Mouse (Mus musculus) limb, embryonic 10.5 days (tissue): Measurements from ENCODE around the gene Rhbdd1. TPM values are rescaled to one million over a fixed set of nuclear protein-coding genes. Genes with fewer than 3 reads are reported as not detected.

Experiments used
- DNase-seq: peaks from one replicate; pipeline ENCODE4 v3.0.0-alpha.2; 2017; ENCODE audit warnings: low spot score
- H3K27ac ChIP-seq: fragments of 300-500 bp; sonication (generic); 2 replicates; pipeline ENCODE4 v1.5.1; 2016; ENCODE audit warnings: mild to moderate bottlenecking
- H3K27me3 ChIP-seq: fragments of 300-500 bp; sonication (generic); 2 replicates; pipeline ENCODE4 v1.6.1; 2016; ENCODE audit warnings: low read depth, mild to moderate bottlenecking; ENCODE audit not compliant: poor library complexity, severe bottlenecking
- H3K36me3 ChIP-seq: fragments of 300-500 bp; sonication (generic); 2 replicates; pipeline ENCODE4 v1.6.1; 2016; ENCODE audit warnings: mild to moderate bottlenecking, moderate library complexity
- H3K4me1 ChIP-seq: fragments of 300-500 bp; sonication (generic); 2 replicates; pipeline ENCODE4 v1.6.1; 2016
- H3K4me3 ChIP-seq: fragments of 300-500 bp; sonication (generic); 2 replicates; pipeline ENCODE4 v1.5.1; 2016; ENCODE audit warnings: mild to moderate bottlenecking, moderate library complexity
- H3K9me3 ChIP-seq: fragments of 300-500 bp; sonication (generic); replicated peaks from 2 replicates; pipeline ENCODE4 v1.6.1; 2016; ENCODE audit warnings: mild to moderate bottlenecking
- WGBS: fragments of 180-500 bp; shearing (Covaris S2); methylation state at CpG from one replicate; pipeline ENCODE4 v1.1.7; 2016; 5-methylcytosine and 5-hydroxymethylcytosine counted together
- polyA plus RNA-seq: library from polyadenylated mRNA; unstranded; fragments of >200 nt; fragmentation: Nextera tagmentation; extraction: Ambion mirVana; gene quantifications from 2 replicates; pipeline ENCODE4 v1.2.1, GENCODE M21; 2016

Rhbdd1 gene
- polyA plus RNA-seq, 1 experiment from 2014 or later = 9.1 TPM

DNA sequence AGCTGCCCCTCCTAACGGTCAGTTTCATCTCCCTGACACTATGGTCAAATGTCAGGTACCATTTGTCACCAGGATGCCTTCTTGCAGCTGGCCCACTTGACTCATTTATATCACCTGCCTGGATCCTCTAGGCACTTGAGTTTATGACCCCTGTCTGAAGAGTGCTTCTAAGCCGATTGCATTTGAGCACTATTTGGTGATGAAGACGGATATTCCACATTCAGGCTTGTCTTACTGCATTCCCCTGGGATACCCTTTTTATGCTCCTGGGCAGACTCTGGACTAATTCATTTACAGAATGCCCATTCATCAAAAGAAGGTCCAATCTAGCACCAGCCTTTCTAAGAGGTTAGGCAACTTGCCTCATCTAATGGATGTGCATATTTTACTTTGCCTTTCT is 11.8 kb upstream of the Rhbdd1 start:
- WGBS = 25% methylated on average over 3 of the region's 3 CpGs

DNA sequence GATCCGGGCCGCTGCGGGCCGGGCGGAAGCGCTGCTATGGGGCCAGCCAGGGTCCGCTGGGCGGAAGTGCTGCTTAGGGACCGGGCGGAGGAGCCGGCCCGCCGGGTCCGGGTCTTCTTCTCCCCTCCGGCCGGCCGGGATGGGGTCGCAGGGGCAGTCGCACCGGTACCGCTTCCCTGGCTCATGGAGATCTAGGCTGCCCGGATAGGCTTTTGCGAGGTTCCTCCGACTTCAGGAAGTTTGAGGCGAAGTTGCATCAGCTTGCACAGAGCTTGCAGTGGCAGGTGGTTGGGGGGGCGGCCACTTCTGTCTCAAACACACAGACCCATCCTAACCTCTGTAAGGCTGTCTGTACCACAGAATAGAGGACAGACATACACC is 484 bp downstream of the Rhbdd1 start:
- 0% methylated on average over 26 of the region's 26 CpGs for WGBS
- no peaks in the 10 kb centered on the region for H3K9me3 ChIP-seq
- H3K4me1 ChIP-seq = peaks cover 15% of the 10 kb centered on the region
- no peaks in the 10 kb centered on the region for H3K36me3 ChIP-seq
- DNase-seq = no peak
- peak overlapping the region; percentile 91 for H3K4me3 ChIP-seq
- H3K27ac ChIP-seq = peak overlapping the region; percentile 96
- no peaks in the 10 kb centered on the region for H3K27me3 ChIP-seq

More for the DNA sequence above, 11.8 kb upstream of the Rhbdd1 start:
- DNase-seq = no peak
- no peaks in the 10 kb centered on the region for H3K36me3 ChIP-seq
- H3K4me3 ChIP-seq = no peak overlapping the region
- no peak overlapping the region for H3K27ac ChIP-seq
- no peaks in the 10 kb centered on the region for H3K27me3 ChIP-seq
- peaks cover 15% of the 10 kb centered on the region for H3K4me1 ChIP-seq
- no peaks in the 10 kb centered on the region for H3K9me3 ChIP-seq

DNA sequence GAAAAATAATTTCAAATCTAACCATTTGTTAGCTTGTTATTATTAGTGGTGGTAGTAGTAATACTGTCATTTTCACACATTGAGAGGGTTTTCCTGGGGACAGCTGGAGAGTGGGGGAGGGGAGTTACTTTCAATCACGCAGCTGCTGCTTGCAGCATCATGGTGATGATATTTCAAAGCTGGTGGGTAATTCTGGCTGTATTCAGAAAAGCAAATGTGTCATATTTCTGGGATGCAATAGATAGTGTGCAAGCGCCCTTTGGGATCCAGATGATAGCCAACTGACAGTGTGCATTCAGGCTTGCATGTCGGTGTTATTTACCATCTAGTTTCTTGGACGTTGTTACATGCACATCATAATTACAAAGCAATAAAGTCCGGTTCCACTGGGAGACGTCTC is 4.2 kb downstream of the Rhbdd1 start:
- Histone ChIP-seq H3K9me3 (no peaks in the 10 kb centered on the region), H3K4me3 (no peak overlapping the region), H3K27me3 (no peaks in the 10 kb centered on the region), H3K27ac (no peak overlapping the region), H3K36me3 (no peaks in the 10 kb centered on the region), H3K4me1 (peaks cover 28% of the 10 kb centered on the region)
- 87% methylated on average over 6 of the region's 6 CpGs for WGBS
- DNase-seq = no peak

DNA sequence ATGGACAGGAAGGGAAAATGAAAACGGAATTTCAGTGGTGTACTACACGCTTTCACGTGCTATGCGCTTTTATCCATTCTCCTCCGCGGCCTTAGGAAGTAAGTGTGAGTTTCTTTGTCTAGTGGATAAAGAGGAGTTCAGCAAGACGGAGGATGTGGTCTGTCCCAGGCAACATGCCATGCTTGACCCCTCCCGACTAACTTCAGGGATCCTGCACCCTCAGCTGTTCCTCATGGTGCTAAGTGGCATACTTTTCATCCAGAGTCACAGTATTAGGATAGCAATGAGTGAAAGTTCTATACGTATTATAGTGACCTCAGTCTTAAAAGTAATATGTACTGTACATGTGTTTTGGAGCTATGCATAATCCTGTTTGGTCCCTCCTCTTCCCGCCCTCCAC is 4.6 kb downstream of the Rhbdd1 start:
- 90% methylated on average over 10 of the region's 10 CpGs for WGBS
- no peak overlapping the region for H3K4me3 ChIP-seq
- H3K36me3 ChIP-seq = no peaks in the 10 kb centered on the region
- no peaks in the 10 kb centered on the region for H3K27me3 ChIP-seq
- H3K9me3 ChIP-seq = no peaks in the 10 kb centered on the region
- no peak overlapping the region for H3K27ac ChIP-seq
- no peak for DNase-seq
- H3K4me1 ChIP-seq = peaks cover 27% of the 10 kb centered on the region

DNA sequence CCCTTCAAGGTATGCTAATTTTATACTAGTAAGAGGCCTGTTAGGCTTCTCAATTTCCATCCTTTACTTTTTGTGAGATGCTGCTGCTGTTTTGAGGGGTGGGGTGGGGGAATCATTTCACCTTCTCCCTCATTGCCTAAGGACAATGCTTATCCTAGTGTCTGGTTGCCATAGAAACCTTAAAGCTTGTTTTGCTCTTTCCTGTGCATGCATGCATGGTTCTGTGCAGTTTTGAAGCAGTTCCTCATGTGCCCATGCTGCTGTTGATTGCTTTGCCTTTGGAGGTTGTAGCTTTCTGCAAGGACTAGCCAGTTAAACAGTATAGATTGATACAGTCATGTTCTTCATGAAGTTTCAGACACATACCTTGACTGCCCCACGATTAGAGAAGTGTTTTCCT is 5.2 kb downstream of the Rhbdd1 start:
- no peak overlapping the region for H3K4me3 ChIP-seq
- H3K27me3 ChIP-seq = no peaks in the 10 kb centered on the region
- H3K36me3 ChIP-seq = no peaks in the 10 kb centered on the region
- WGBS = 88% methylated on average over 1 of the region's 1 CpGs
- DNase-seq = no peak
- H3K4me1 ChIP-seq = peaks cover 22% of the 10 kb centered on the region
- no peaks in the 10 kb centered on the region for H3K9me3 ChIP-seq
- H3K27ac ChIP-seq = no peak overlapping the region

DNA sequence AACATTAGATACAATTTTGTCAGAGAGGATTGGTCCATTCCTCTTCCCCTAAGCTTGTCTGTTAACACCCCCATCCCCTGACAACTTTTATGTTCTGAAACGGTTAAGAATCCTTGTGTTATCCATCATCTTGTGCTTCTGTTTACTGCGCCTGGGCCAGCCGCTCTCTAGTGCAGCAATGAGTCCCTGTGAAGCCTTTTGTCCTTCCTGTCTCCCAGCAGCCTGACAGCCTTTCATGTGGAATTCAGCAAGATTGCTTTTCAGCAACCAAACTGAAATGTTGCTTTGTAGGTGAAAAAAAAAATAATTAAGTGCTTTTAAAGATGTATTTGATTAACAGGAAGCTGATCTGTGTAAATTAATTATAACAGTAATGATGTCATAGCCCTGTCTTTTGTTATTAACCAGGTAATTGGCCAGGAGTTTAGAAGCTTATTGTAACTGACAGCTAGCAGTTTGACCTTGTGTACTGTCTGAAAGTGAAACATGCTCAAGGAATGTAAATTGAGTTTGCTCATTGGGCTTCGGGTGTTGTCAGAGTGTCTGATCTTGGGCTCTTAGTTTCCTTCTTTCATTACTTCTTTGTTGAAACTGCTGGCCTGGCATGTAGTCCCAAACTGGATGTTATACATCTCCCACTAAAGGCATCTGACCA is 8.0 kb downstream of the Rhbdd1 start:
- Histone ChIP-seq H3K4me3 (no peak overlapping the region), H3K9me3 (no peaks in the 10 kb centered on the region), H3K27me3 (no peaks in the 10 kb centered on the region), H3K36me3 (no peaks in the 10 kb centered on the region), H3K4me1 (peaks cover 17% of the 10 kb centered on the region), H3K27ac (no peak overlapping the region)
- no peak for DNase-seq
- whole genome bisulfite sequencing = 39% methylated on average over 4 of the region's 4 CpGs

DNA sequence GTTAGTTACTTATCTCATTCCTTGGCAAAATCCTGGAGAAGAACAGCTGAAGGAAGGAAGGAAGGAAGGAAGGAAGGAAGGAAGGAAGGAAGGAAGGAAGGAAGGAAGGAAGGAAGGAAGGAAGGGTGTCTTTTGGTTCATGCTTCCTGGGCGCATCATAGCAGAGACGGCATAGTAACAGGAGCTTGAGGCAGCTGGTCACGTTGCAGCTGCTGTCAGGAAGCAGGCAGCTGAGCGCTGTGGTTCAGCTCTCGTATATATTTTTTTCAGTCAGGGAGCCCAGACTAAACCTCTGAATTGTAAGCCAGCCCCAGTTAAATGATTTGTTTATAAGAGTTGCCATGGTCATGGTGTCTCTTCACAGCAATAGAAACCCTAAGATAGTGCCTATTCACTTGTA is 9.9 kb downstream of the Rhbdd1 start:
- Histone ChIP-seq H3K9me3 (no peaks in the 10 kb centered on the region), H3K27ac (no peak overlapping the region), H3K4me3 (no peak overlapping the region), H3K36me3 (no peaks in the 10 kb centered on the region), H3K27me3 (no peaks in the 10 kb centered on the region), H3K4me1 (peaks cover 13% of the 10 kb centered on the region)
- no peak for DNase-seq
- WGBS = 92% methylated on average over 5 of the region's 5 CpGs

DNA sequence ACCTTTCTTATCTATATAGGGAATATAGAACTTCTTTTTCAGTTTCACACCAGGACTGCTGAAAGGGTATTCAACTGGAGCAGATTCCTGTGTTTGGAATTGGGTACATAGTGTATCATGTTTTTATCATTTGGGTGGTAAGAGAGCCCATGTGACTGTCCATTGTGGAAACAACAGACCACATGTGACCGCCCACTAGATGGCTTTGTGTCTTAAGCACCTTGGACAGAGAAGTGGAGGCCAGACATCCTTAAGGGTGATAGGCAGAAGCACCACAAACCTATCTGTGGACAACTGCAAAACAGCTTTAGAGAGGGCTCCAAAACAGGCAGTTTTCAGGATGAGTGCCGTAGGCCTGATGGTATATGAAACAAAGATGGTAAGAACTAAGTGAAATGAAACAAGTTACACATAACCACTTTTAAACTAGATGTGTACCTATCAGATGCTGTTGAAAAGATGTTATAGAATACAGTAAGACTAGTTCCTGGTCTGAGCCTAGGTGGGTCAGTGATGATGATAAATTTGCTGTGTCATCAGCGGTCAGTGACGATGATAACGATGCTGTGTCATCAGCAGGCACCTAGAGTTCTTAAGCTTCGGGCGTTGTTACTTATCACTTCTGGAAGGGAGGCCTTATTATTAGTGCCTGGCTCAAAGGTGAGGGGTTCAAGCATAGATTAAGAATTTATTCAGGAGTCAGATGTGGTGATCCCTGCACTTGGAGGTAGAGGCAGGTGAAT is 12.0 kb downstream of the Rhbdd1 start:
- H3K36me3 ChIP-seq = no peaks in the 10 kb centered on the region
- no peaks in the 10 kb centered on the region for H3K9me3 ChIP-seq
- H3K4me3 ChIP-seq = no peak overlapping the region
- no peak for DNase-seq
- WGBS = 94% methylated on average over 7 of the region's 7 CpGs
- H3K27me3 ChIP-seq = no peaks in the 10 kb centered on the region
- peaks cover 7% of the 10 kb centered on the region for H3K4me1 ChIP-seq
- no peak overlapping the region for H3K27ac ChIP-seq

DNA sequence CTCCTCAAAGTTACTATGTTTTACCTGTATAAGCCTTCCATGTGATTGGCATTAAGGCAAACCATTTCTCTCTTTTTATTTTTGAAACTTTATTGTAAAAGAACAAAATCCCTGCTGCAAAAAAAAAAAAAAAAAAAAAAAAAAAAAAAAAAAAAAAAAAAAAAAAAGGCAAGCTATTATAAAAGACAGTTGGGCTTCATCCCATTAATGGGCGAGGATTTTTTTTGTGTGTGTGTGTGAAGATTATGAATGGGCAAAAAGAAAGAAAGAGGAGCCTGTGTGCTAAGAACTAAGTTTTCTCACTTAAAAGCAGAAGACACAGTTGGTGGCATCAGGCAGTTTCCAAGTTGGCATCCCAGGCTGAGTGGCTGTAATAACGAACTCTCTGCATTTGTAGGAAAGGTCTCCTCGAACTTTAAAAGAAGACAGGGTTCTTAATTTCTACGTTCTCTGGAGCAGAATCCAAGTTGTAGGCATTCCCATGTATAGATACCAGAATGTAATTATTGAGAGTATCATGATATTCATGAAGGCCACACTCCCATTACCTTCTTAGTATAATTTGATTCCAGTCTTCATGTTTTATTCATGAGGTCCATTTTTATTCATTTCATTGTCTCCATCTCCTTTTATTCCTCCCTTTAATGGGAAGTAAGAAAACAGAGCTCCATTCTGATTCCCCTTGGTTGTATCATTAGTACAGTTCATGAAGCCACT is 13.1 kb downstream of the Rhbdd1 start:
- WGBS = 87% methylated on average over 4 of the region's 4 CpGs

DNA sequence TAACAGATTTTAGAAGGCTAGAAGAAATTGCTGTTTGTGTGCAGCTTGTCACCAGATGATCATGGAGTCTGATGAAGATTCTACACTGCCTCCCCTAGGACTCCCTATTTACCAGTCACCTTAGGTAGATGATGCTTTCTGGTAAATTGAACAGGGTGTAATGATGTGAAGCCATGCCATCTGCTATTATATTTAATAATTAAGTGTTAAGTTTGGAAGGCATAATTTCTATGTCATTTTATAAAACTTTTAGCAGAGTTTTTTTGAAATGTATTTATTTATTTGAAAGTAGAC is 13.6 kb downstream of the Rhbdd1 start:
- Histone ChIP-seq H3K27me3 (no peaks in the 10 kb centered on the region), H3K36me3 (no peaks in the 10 kb centered on the region), H3K4me3 (no peak overlapping the region), H3K27ac (no peak overlapping the region), H3K9me3 (no peaks in the 10 kb centered on the region), H3K4me1 (no peaks in the 10 kb centered on the region)
- DNase-seq = no peak

More for the DNA sequence above, 13.1 kb downstream of the Rhbdd1 start:
- H3K27ac ChIP-seq = no peak overlapping the region
- no peak overlapping the region for H3K4me3 ChIP-seq
- no peaks in the 10 kb centered on the region for H3K27me3 ChIP-seq
- no peaks in the 10 kb centered on the region for H3K9me3 ChIP-seq
- no peak for DNase-seq
- H3K4me1 ChIP-seq = peaks cover under 1% of the 10 kb centered on the region; the same call in 1 of the 2 replicates
- no peaks in the 10 kb centered on the region for H3K36me3 ChIP-seq

DNA sequence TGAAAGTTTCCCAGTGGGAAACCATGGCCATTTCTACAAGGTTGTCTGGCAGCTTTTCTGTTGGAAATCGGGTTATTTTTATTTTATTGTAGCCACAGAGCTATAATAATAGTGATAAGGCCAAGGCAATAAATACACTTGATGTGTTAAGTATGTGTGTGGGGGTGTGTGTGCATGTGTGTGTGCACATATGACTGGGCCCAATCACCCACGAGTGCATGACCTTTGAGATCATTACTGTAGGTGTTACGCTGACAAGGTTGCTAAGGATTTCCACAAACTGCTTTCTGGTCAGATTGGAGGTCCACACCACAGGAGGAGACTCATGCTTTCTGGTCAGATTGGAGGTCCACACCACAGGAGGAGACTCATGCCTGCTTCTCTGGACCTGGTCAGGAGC is 18.3 kb downstream of the Rhbdd1 start:
- no peak for DNase-seq
- H3K4me1 ChIP-seq = no peaks in the 10 kb centered on the region
- H3K27ac ChIP-seq = no peak overlapping the region
- no peaks in the 10 kb centered on the region for H3K9me3 ChIP-seq
- no peaks in the 10 kb centered on the region for H3K36me3 ChIP-seq
- 93% methylated on average over 3 of the region's 3 CpGs for WGBS
- H3K4me3 ChIP-seq = no peak overlapping the region
- no peaks in the 10 kb centered on the region for H3K27me3 ChIP-seq

DNA sequence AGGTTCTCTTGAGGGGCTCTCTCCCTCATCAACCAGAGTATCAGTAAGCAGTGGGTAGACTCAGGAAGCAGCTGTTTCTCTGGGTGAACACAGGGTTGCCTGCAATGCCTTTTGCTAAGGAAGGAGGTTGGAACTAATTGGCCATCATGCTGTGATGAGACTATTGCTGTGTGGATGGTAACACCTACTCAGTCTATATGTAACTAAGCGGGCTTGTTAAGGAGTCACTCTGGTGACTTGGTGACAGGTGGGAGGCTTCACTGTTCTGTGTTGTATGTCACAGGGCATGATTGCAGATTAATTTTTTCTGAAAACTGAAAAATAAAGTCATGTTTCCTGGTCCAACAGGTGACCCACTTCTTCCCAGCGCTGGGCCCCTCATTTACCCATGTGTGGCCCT is 36.8 kb downstream of the Rhbdd1 start:
- Histone ChIP-seq H3K27me3 (no peaks in the 10 kb centered on the region), H3K4me1 (peaks cover 17% of the 10 kb centered on the region; the same call in 1 of the 2 replicates), H3K9me3 (no peaks in the 10 kb centered on the region), H3K27ac (no peak overlapping the region), H3K36me3 (no peaks in the 10 kb centered on the region), H3K4me3 (no peak overlapping the region)
- WGBS = 91% methylated on average over 2 of the region's 2 CpGs
- no peak for DNase-seq

DNA sequence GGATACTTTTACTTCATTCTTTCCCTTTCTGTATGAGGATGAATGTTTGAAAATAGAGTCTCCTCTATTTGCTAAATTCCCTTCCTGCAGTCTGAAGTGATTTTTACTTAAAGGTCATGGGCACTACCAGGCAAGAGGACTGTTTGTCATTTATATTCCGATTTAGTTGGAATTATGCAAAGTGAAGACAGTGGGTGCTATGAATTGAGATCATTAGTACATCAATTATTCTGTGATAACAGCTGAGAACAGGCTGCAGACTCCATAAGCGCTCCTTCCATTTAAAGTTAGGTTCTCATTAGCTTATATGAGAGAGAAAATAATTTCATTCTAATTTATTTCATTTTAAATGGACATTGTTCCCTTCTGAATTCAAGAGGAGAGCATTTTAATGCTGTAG is 37.5 kb downstream of the Rhbdd1 start:
- Histone ChIP-seq H3K27ac (no peak overlapping the region), H3K36me3 (no peaks in the 10 kb centered on the region), H3K4me3 (no peak overlapping the region), H3K9me3 (no peaks in the 10 kb centered on the region), H3K27me3 (no peaks in the 10 kb centered on the region), H3K4me1 (peaks cover 18% of the 10 kb centered on the region; the same call in 1 of the 2 replicates)
- 95% methylated on average over 2 of the region's 2 CpGs for WGBS
- DNase-seq = no peak
